Mouse (Mus musculus) forebrain, embryonic 15.5 days (tissue): ENCODE results near the gene 1700030K09Rik. TPM values are rescaled to one million over a fixed set of nuclear protein-coding genes. Genes with fewer than 3 reads are reported as not detected.

ENCODE experiments used
- ATAC-seq: fragments of 200-750 bp; cut with Nextera tagmentation; replicated peaks from 2 replicates; pipeline ENCODE4 v1.8.0; 2017; ENCODE audit warnings: mild to moderate bottlenecking, moderate TSS enrichment, moderate library complexity
- H3K27ac ChIP-seq: fragments of 300-500 bp; sonication (generic); replicated peaks from 2 replicates; pipeline ENCODE4 v1.5.1; 2015; ENCODE audit warnings: mild to moderate bottlenecking, inconsistent platforms
- H3K27me3 ChIP-seq: fragments of 300-500 bp; sonication (generic); 2 replicates; pipeline ENCODE4 v1.6.1; 2015; ENCODE audit warnings: inconsistent platforms
- H3K36me3 ChIP-seq: fragments of 300-500 bp; sonication (generic); 2 replicates; pipeline ENCODE4 v1.6.1; 2015; ENCODE audit warnings: mild to moderate bottlenecking, inconsistent platforms
- H3K4me1 ChIP-seq: fragments of 300-500 bp; sonication (generic); 2 replicates; pipeline ENCODE4 v1.6.1; 2015; ENCODE audit warnings: inconsistent platforms
- H3K4me2 ChIP-seq: fragments of 300-500 bp; sonication (generic); replicated peaks from 2 replicates; pipeline ENCODE4 v1.6.1; 2015; ENCODE audit warnings: mild to moderate bottlenecking, inconsistent platforms
- H3K4me3 ChIP-seq: fragments of 300-500 bp; sonication (generic); 2 replicates; pipeline ENCODE4 v1.5.1; 2015; ENCODE audit warnings: mild to moderate bottlenecking, inconsistent platforms
- H3K9ac ChIP-seq: fragments of 300-500 bp; sonication (generic); replicated peaks from 2 replicates; pipeline ENCODE4 v1.6.1; 2015; ENCODE audit warnings: mild to moderate bottlenecking, inconsistent platforms
- H3K9me3 ChIP-seq: fragments of 300-500 bp; sonication (generic); 2 replicates; pipeline ENCODE4 v1.6.1; 2016; ENCODE audit warnings: inconsistent platforms
- WGBS: fragments of 180-500 bp; shearing (Covaris S2); methylation state at CpG from one replicate; pipeline ENCODE4 v1.1.7; 2015; ENCODE audit warnings: mixed read lengths; 5-methylcytosine and 5-hydroxymethylcytosine counted together
- microRNA-seq: library from miRNA; unstranded; fragments of <30 nt; microRNA quantifications from one replicate; pipeline ENCODE4, GENCODE M21; 2016
- polyA plus RNA-seq: library from polyadenylated mRNA; unstranded; fragments of >200 nt; fragmentation: Nextera tagmentation; extraction: Ambion mirVana; gene quantifications from 2 replicates; pipeline ENCODE4 v1.2.1, GENCODE M21; 2015

Gene 1700030K09Rik
- polyA plus RNA-seq, 1 experiment from 2014 or later = 22.2 TPM

DNA sequence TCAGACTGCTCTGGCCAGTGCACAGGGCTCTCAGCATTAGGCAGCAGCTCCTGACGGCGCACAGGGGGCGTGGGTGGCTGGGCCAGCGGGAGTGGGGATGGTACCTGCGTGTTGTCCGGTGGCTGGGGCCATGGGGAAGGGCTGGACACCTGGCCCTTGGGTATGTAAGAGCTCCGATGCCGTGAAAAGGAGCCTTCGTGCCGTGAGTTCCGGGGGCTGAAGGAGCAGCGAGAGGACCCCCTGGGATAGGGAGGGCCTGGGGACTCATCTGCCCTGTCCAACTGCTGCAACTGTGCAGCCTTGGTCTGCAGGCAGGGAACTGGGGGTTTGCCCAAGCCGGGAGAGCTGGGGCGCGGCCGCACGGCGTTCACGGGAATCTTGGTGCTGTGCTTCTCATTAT, 52.5 kb downstream of the 1700030K09Rik start:
- no peak overlapping the region for H3K9ac ChIP-seq
- H3K4me2 ChIP-seq = no peak overlapping the region
- peaks cover 29% of the 10 kb centered on the region for H3K4me1 ChIP-seq
- H3K4me3 ChIP-seq = no peak overlapping the region
- H3K36me3 ChIP-seq = peaks cover 19% of the 10 kb centered on the region
- H3K9me3 ChIP-seq = no peaks in the 10 kb centered on the region
- no peak for ATAC-seq
- H3K27me3 ChIP-seq = no peaks in the 10 kb centered on the region
- WGBS = 93% methylated on average over 19 of the region's 19 CpGs
- H3K27ac ChIP-seq = no peak overlapping the region

DNA sequence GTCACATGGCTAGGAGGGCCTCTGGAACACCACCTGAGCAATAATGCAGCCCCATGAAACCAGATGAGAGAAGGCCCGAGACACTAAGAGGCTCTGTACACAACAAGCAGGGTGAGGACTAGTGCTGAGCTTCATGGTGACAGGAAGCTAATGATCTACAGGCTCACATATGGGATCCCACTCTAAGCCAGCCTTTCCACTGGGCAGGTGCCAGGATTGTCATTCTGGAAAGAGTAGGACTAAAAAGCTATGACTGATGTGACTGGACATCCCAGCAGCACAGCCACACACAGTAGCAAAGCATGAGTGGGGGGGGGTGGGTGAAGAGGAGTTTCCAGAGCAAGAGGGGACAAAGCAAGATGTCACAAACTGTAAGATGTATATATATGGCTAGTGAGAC, 54.2 kb downstream of the 1700030K09Rik start:
- H3K9me3 ChIP-seq = no peaks in the 10 kb centered on the region
- WGBS = 75% methylated on average over 1 of the region's 1 CpGs
- no peak overlapping the region for H3K4me2 ChIP-seq
- peaks cover 26% of the 10 kb centered on the region for H3K4me1 ChIP-seq
- H3K27me3 ChIP-seq = no peaks in the 10 kb centered on the region
- no peak for ATAC-seq
- no peak overlapping the region for H3K9ac ChIP-seq
- H3K27ac ChIP-seq = no peak overlapping the region
- peaks cover 19% of the 10 kb centered on the region for H3K36me3 ChIP-seq
- H3K4me3 ChIP-seq = no peak overlapping the region

DNA sequence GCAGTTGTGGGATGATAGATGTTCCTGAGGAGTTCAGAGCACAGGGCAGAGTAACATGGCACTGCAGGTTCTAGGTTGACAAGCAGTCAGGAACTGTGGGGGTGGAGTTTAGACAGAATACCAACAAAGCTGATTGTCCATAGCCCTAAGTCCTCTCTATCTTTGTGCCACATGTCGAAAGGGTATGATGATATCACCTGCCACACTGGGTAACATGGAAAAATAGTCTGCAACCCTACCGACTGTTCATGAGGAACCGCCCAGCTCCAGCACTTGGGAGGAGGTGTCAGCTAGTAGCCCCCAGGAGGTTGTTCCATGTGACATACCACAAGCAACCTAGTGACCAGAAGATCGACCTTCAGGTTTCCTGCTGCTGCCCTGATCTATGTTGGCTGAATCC, 54.8 kb downstream of the 1700030K09Rik start:
- Histone ChIP-seq H3K27me3 (no peaks in the 10 kb centered on the region), H3K9ac (no peak overlapping the region), H3K36me3 (peaks cover 19% of the 10 kb centered on the region), H3K4me1 (peaks cover 28% of the 10 kb centered on the region), H3K27ac (no peak overlapping the region), H3K9me3 (no peaks in the 10 kb centered on the region), H3K4me2 (no peak overlapping the region), H3K4me3 (no peak overlapping the region)
- WGBS = 94% methylated on average over 4 of the region's 4 CpGs
- ATAC-seq = no peak

DNA sequence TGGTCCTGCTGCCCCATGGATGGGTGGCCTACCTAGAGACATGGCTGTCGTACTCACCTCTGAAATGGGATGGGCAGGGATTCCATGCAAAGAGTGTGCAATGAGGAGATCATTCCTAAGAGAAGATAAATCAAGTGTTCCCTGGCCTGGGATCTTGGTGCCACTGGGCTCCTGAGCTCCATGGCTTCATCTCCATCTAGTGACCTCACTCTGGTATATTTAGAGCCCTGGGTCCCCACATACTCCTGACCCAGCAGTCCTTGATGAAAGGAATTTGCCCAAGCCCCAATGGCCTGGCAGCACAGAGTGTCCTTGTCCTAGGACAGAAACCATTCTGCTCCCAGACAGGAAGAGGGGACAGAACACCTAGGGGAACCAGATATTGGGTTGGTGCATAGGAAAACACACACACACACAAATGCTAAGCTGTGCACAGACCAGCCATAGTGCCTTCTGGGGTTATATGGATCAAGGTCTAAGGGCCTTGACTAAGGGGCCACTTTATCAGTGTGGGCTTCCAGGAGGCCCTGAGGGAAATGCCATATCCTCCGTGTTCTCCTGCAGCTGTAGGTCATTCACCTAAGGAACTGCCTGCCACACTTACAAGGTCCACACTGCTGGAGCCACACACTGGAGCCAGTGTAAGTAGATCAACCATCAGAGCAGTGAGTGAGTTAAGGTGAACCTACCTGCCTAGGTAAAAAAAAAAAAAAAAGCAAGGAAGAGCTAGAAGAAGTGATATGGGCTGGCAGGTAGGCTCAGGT, 56.0 kb downstream of the 1700030K09Rik start:
- Histone ChIP-seq H3K9me3 (no peaks in the 10 kb centered on the region), H3K27me3 (no peaks in the 10 kb centered on the region), H3K27ac (no peak overlapping the region), H3K36me3 (peaks cover 19% of the 10 kb centered on the region), H3K4me2 (no peak overlapping the region), H3K9ac (no peak overlapping the region), H3K4me1 (peaks cover 30% of the 10 kb centered on the region), H3K4me3 (no peak overlapping the region)
- no peak for ATAC-seq
- WGBS = 86% methylated on average over 2 of the region's 2 CpGs

DNA sequence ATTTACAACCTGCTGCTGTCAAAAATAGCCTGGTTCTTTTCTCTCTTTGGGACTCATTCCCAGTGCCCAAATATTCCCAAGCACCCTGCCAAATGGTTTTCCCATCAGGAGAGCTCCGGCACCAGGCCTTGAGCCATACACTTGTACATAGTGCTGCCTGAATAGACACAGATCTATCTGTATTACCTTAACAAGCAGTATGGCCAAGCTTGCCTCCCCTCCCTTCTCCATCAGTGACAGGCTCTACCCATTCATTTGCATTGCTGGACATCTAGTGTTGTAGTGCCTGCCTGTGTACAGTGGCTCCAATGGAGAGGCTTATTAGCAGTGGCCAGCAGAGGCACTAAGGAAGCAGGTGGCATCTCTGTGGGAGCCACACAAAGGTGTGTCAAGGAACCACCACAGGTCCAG, 56.8 kb downstream of the 1700030K09Rik start:
- no peak overlapping the region for H3K9ac ChIP-seq
- H3K9me3 ChIP-seq = no peaks in the 10 kb centered on the region
- H3K4me2 ChIP-seq = no peak overlapping the region
- H3K4me3 ChIP-seq = no peak overlapping the region
- ATAC-seq = no peak
- peaks cover 11% of the 10 kb centered on the region for H3K36me3 ChIP-seq
- peaks cover 35% of the 10 kb centered on the region for H3K4me1 ChIP-seq
- H3K27ac ChIP-seq = no peak overlapping the region
- H3K27me3 ChIP-seq = no peaks in the 10 kb centered on the region
- 91% methylated on average over 1 of the region's 1 CpGs for WGBS

DNA sequence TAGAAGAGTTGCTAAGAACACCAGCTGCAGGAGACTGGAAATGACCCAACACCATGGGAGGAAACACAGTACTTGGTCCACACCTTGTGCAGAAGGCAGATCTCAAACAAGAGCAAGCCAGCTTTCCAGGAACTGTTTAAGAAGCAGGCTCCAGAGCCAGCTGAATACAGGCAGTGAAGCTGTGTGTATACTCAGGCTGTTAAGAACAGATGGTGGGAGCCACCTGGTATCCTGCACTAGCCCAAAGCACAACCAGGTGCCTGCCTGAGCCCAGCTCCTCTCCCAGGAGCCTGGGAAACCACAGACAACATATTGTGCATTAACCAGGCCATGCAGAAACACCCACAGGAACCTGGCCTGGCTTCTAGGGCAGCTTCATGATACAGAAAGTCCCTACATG, 60.5 kb downstream of the 1700030K09Rik start:
- ATAC-seq = peak; percentile 75
- H3K9me3 ChIP-seq = no peaks in the 10 kb centered on the region
- no peaks in the 10 kb centered on the region for H3K27me3 ChIP-seq
- H3K36me3 ChIP-seq = no peaks in the 10 kb centered on the region
- peaks cover 37% of the 10 kb centered on the region for H3K4me1 ChIP-seq
- H3K4me2 ChIP-seq = no peak overlapping the region
- no peak overlapping the region for H3K9ac ChIP-seq
- H3K4me3 ChIP-seq = no peak overlapping the region
- peak overlapping the region; percentile 55 for H3K27ac ChIP-seq

DNA sequence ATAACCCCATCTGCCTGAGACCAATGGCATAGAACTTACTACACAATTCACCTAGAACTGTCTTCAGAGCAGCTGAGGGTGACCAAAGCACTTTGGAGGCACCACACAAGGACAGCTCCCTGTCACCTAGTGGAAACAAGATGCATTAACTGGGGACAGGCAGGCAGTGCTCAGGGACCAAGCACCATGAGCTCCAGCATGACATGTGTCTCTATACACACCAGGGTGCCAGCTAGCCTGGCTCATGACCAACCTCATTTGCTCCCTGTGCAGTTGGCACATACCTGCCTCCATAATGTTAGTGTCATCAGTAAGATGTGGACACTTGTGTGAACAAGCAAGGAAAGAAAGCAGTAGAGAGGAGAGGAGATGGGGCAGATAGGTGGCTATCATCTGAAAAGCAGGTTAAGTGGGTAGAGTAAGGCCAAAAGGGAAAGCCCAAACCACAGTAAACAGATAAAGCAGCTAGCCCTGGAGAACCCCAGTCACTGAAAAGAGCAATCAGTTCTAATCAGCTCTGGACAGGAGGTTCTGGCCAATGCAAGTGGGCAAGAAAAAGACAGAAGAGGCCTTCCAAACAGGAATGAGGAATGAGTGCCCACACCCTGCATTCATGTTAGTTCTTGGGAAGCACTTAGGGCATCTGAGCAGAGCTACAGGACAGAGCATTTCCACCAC, 61.1 kb downstream of the 1700030K09Rik start:
- 0 out of 2 replicates have a peak, but pooled peaks have one; percentile 30 for ATAC-seq
- H3K9ac ChIP-seq = no peak overlapping the region

DNA sequence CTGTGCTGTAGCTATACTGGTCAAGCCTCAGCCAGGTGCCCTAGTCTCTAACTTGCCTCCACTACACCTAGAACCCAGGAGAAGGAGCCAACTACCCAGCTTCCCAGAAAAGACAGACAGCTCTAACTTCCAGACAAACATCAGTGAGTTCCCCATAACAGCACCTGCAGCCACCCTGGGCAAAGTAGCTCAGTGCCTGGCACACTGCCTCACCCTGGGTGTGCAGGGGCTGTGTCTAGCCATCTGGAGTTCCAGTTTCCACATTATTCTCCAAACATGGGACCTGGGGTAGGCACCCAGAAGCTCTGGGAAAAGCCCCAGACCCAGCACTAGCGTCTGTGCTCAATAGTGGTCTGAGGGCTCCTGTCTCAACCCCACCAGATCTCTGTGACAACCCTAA, 63.8 kb downstream of the 1700030K09Rik start:
- Histone ChIP-seq H3K9ac (no peak overlapping the region), H3K36me3 (no peaks in the 10 kb centered on the region), H3K27ac (no peak overlapping the region), H3K4me3 (no peak overlapping the region), H3K27me3 (no peaks in the 10 kb centered on the region), H3K4me2 (no peak overlapping the region), H3K9me3 (no peaks in the 10 kb centered on the region), H3K4me1 (peaks cover 36% of the 10 kb centered on the region)
- no peak for ATAC-seq
- 73% methylated on average over 1 of the region's 1 CpGs for WGBS

More for the DNA sequence above, 61.1 kb downstream of the 1700030K09Rik start:
- no peaks in the 10 kb centered on the region for H3K27me3 ChIP-seq
- peaks cover 40% of the 10 kb centered on the region for H3K4me1 ChIP-seq
- H3K36me3 ChIP-seq = no peaks in the 10 kb centered on the region
- H3K4me3 ChIP-seq = no peak overlapping the region
- H3K4me2 ChIP-seq = no peak overlapping the region
- H3K9me3 ChIP-seq = no peaks in the 10 kb centered on the region
- peak overlapping the region; percentile 55; the same call in 1 of the 2 replicates for H3K27ac ChIP-seq

Small RNA genes lying within 50 kb of the gene (microRNA-seq; reads per million reads assigned to microRNA genes)
- gene Mir7068 = not detected

Other genes starting within 250 kb of the 1700030K09Rik start
- gene Cib3, start 231.0 kb upstream of the 1700030K09Rik start, polyA plus RNA-seq = not detected in 2 replicates
- not detected in 2 replicates for gene Gm11034, start 230.2 kb upstream of the 1700030K09Rik start, polyA plus RNA-seq
- 116 and 117 TPM in 2 replicates for gene Fam32a, start 224.2 kb upstream of the 1700030K09Rik start, polyA plus RNA-seq
- gene Ap1m1, start 203.9 kb upstream of the 1700030K09Rik start, polyA plus RNA-seq = 248 and 252 TPM in 2 replicates
- 23.0 and 23.1 TPM in 2 replicates for gene Gm10282, start 138.6 kb upstream of the 1700030K09Rik start, polyA plus RNA-seq
- 4.0 and 4.1 TPM in 2 replicates for gene Klf2, start 124.8 kb upstream of the 1700030K09Rik start, polyA plus RNA-seq
- 62.3 and 63.1 TPM in 2 replicates for gene Eps15l1, start 22.4 kb upstream of the 1700030K09Rik start, polyA plus RNA-seq
- 0.92 TPM in 2 replicates for gene Calr3, start within 50 bp of the 1700030K09Rik start, polyA plus RNA-seq
- 46.8 and 52.7 TPM in 2 replicates for gene Cherp, start 31.3 kb downstream of the 1700030K09Rik start, polyA plus RNA-seq
- gene Slc35e1, start 48.7 kb downstream of the 1700030K09Rik start, polyA plus RNA-seq = 13.8 and 14.7 TPM in 2 replicates
- 18.2 and 19.9 TPM in 2 replicates for gene Med26, start 104.4 kb downstream of the 1700030K09Rik start, polyA plus RNA-seq
- gene Smim7, start 127.2 kb downstream of the 1700030K09Rik start, polyA plus RNA-seq = 127 and 128 TPM in 2 replicates
- gene Tmem38a, start 128.2 kb downstream of the 1700030K09Rik start, polyA plus RNA-seq = 17.7 and 17.8 TPM in 2 replicates
- gene Nwd1, start 202.8 kb downstream of the 1700030K09Rik start, polyA plus RNA-seq = 1.6 and 2.1 TPM in 2 replicates